Mouse (Mus musculus) myocyte (in vitro differentiated cells): Measurements from ENCODE around the gene Slc25a5.

Source experiments
- MYOG ChIP-seq, 3 experiments: IDR thresholded peaks; one replicate each; pipeline ENCODE4 v1.6.1; 2011; ENCODE audit warnings: control low read depth in 2 of 3, low read depth in 2 of 3, mild to moderate bottlenecking in 2 of 3; ENCODE audit not compliant: insufficient read length in 2 of 3, control insufficient read depth in 1 of 3, insufficient read depth in 1 of 3
- POLR2A ChIP-seq: IDR thresholded peaks from one replicate; pipeline ENCODE4 v1.6.1; 2011; ENCODE audit warnings: low read depth, mild to moderate bottlenecking, control low read depth, moderate library complexity; ENCODE audit not compliant: insufficient read length
- USF1 ChIP-seq: IDR thresholded peaks from one replicate; pipeline ENCODE4 v1.6.1; 2011; ENCODE audit warnings: low read depth, mild to moderate bottlenecking, control low read depth, moderate library complexity

GRCm38 (mm10) chrX:36820201-36820600 is 24.8 kb downstream of the Slc25a5 start:
- TF ChIP-seq POLR2A, result no peak
- no peak for TF ChIP-seq MYOG (IDR thresholded peaks at IDR 0.05; ENCODE audit: control insufficient read depth in 1 of 3, insufficient read depth in 1 of 3, insufficient read length in 2 of 3, low read depth in 2 of 3)
- TF ChIP-seq USF1, result no peak
